ENCODE assay signal across 17 mouse cellular contexts in genomic region chr10:41245477-41245876, GRCm38 (mm10). TPM values are rescaled to one million over a fixed set of nuclear protein-coding genes. Genes with fewer than 3 reads are reported as not detected.
DNase-seq lines count a peak whose midpoint lies in the region; ATAC-seq and TF ChIP-seq lines count a peak whose summit lies in the region.
"Had no signal": no experiment of that assay in that cellular context is flagged by ENCODE, and none has a peak within 500 bp of the region (broad histone marks: within the 10 kb centered on the region; RNA-seq: fewer than 3 reads in every experiment).

No protein-coding gene starts in this region.

- H3K27me3 ChIP-seq in forebrain, embryonic 11.5 days (ENCODE audit: control insufficient read depth, insufficient read depth, low read length): no peaks in the 10 kb centered on the region
- H3K27me3 ChIP-seq in forebrain, embryonic 13.5 days: no peaks in the 10 kb centered on the region
- no peaks in the 10 kb centered on the region for H3K27me3 ChIP-seq in neural tube, embryonic 12.5 days (replicated peaks)
- no peaks in the 10 kb centered on the region for H3K27me3 ChIP-seq in midbrain, embryonic 11.5 days (ENCODE audit: control insufficient read depth, insufficient read depth, low read length)
- H3K27me3 ChIP-seq: embryonic facial prominence, embryonic 12.5 days; lung, embryonic 15.5 days; stomach, embryonic 15.5 days had no signal

- H3K27ac ChIP-seq in forebrain, embryonic 11.5 days (ENCODE audit: low read depth, low read length): no peak overlapping the region
- no peak overlapping the region for H3K27ac ChIP-seq in forebrain, embryonic 13.5 days
- no peak overlapping the region for H3K27ac ChIP-seq in neural tube, embryonic 12.5 days
- H3K27ac ChIP-seq in midbrain, embryonic 11.5 days (ENCODE audit: low read depth, low read length): no peak overlapping the region
- H3K27ac ChIP-seq in olfactory bulb, adult 2 months (ENCODE audit: insufficient read depth, low read depth, low read length): 0 out of 2 replicates have a peak overlapping the region, but pooled peaks have one; percentile 36
- H3K27ac ChIP-seq: embryonic facial prominence, embryonic 12.5 days; lung, embryonic 15.5 days; stomach, embryonic 15.5 days had no signal

- no peak overlapping the region for H3K4me3 ChIP-seq in forebrain, embryonic 11.5 days (ENCODE audit: low read depth, low read length)
- H3K4me3 ChIP-seq in forebrain, embryonic 13.5 days: no peak overlapping the region
- H3K4me3 ChIP-seq in neural tube, embryonic 12.5 days: no peak overlapping the region
- H3K4me3 ChIP-seq in midbrain, embryonic 11.5 days (ENCODE audit: low read depth, low read length): no peak overlapping the region
- no peak overlapping the region for H3K4me3 ChIP-seq in olfactory bulb, adult 2 months (ENCODE audit: insufficient read depth, low read depth, low read length)
- H3K4me3 ChIP-seq: embryonic facial prominence, embryonic 12.5 days; lung, embryonic 15.5 days; myocyte; stomach, embryonic 15.5 days had no signal

- ATAC-seq in forebrain, embryonic 11.5 days (replicated peaks; ENCODE audit: low FRiP score): 0 out of 2 replicates have a peak, but pooled peaks have one; percentile 27
- ATAC-seq in forebrain, embryonic 13.5 days: no peak
- peak; percentile 56 for ATAC-seq in neural tube, embryonic 12.5 days (ENCODE audit: low FRiP score, low read depth)
- peak; percentile 76; the same call in 1 of the 2 replicates for ATAC-seq in midbrain, embryonic 11.5 days (ENCODE audit: low FRiP score)

- TF ChIP-seq CTCF in olfactory bulb, adult 2 months (IDR thresholded peaks at IDR 0.05; ENCODE audit: insufficient read depth, low read depth, low read length): no peak

- no peaks in the 10 kb centered on the region for H3K36me3 ChIP-seq in forebrain, embryonic 11.5 days (ENCODE audit: control insufficient read depth, insufficient read depth, low read length)
- H3K36me3 ChIP-seq in forebrain, embryonic 13.5 days (ENCODE audit: poor library complexity, severe bottlenecking): peaks cover 13% of the 10 kb centered on the region
- no peaks in the 10 kb centered on the region; the same call in 1 of the 2 replicates for H3K36me3 ChIP-seq in neural tube, embryonic 12.5 days
- no peaks in the 10 kb centered on the region for H3K36me3 ChIP-seq in midbrain, embryonic 11.5 days (ENCODE audit: control insufficient read depth, insufficient read depth, low read length)
- H3K36me3 ChIP-seq: embryonic facial prominence, embryonic 12.5 days; lung, embryonic 15.5 days; stomach, embryonic 15.5 days had no signal

- TF ChIP-seq POLR2A in olfactory bulb, adult 2 months (IDR thresholded peaks at IDR 0.05; ENCODE audit: insufficient read depth, low read depth, low read length): no peak

- H3K9ac ChIP-seq in forebrain, embryonic 11.5 days (ENCODE audit: low read length): no peak overlapping the region
- H3K9ac ChIP-seq in forebrain, embryonic 13.5 days: no peak overlapping the region
- H3K9ac ChIP-seq in neural tube, embryonic 12.5 days: no peak overlapping the region
- H3K9ac ChIP-seq in midbrain, embryonic 11.5 days (ENCODE audit: low read length): no peak overlapping the region
- H3K9ac ChIP-seq: embryonic facial prominence, embryonic 12.5 days; lung, embryonic 15.5 days; stomach, embryonic 15.5 days had no signal

- no peaks in the 10 kb centered on the region for H3K9me3 ChIP-seq in forebrain, embryonic 11.5 days (ENCODE audit: control insufficient read depth, low read length)
- H3K9me3 ChIP-seq in forebrain, embryonic 13.5 days (replicated peaks): no peaks in the 10 kb centered on the region
- no peaks in the 10 kb centered on the region for H3K9me3 ChIP-seq in neural tube, embryonic 12.5 days
- no peaks in the 10 kb centered on the region for H3K9me3 ChIP-seq in midbrain, embryonic 11.5 days (ENCODE audit: control insufficient read depth, low read length)
- H3K9me3 ChIP-seq: embryonic facial prominence, embryonic 12.5 days; lung, embryonic 15.5 days; stomach, embryonic 15.5 days had no signal

- 81% methylated on average over 6 of the region's 6 CpGs for WGBS in forebrain, embryonic 11.5 days
- WGBS in forebrain, embryonic 13.5 days: 88% methylated on average over 6 of the region's 6 CpGs
- 83% methylated on average over 6 of the region's 6 CpGs for WGBS in neural tube, embryonic 12.5 days
- 88% methylated on average over 6 of the region's 6 CpGs for whole genome bisulfite sequencing in midbrain, embryonic 11.5 days
- WGBS in olfactory bulb, adult 2 months: 85% methylated on average over 6 of the region's 6 CpGs

- H3K4me1 ChIP-seq in forebrain, embryonic 11.5 days (replicated peaks; ENCODE audit: control insufficient read depth, insufficient read depth, low read length): no peaks in the 10 kb centered on the region
- no peaks in the 10 kb centered on the region for H3K4me1 ChIP-seq in forebrain, embryonic 13.5 days
- peaks cover 9% of the 10 kb centered on the region; the same call in 1 of the 2 replicates for H3K4me1 ChIP-seq in neural tube, embryonic 12.5 days
- 0 out of 2 replicates have a peak, but pooled peaks cover 7% of the 10 kb centered on the region for H3K4me1 ChIP-seq in midbrain, embryonic 11.5 days (ENCODE audit: control insufficient read depth, insufficient read depth, low read length)
- H3K4me1 ChIP-seq in olfactory bulb, adult 2 months (ENCODE audit: control insufficient read depth, insufficient read depth, low read length): peaks cover 14% of the 10 kb centered on the region
- H3K4me1 ChIP-seq: stomach, embryonic 15.5 days had no signal

- DNase-seq in forebrain, embryonic 11.5 days (ENCODE audit: low spot score): no peak
- DNase-seq in neural tube, embryonic 10.5 days (ENCODE audit: extremely low spot score, low spot score): no peak
- no peak for DNase-seq in midbrain, embryonic 11.5 days (ENCODE audit: low spot score, missing footprints)
- DNase-seq in cerebellum, adult 9-10 months: no peak
- DNase-seq in urinary bladder, adult 18-20 months (ENCODE audit: low spot score in 2 of 2): no peak
- DNase-seq: adrenal gland, postnatal 14 days; cerebellum, postnatal 14 days; spleen, adult 18-20 months; thymus, postnatal 14 days had no signal

- no peak overlapping the region for H3K4me2 ChIP-seq in forebrain, embryonic 11.5 days (ENCODE audit: low read depth, low read length, severe bottlenecking)
- no peak overlapping the region for H3K4me2 ChIP-seq in forebrain, embryonic 13.5 days
- no peak overlapping the region for H3K4me2 ChIP-seq in neural tube, embryonic 12.5 days (replicated peaks)
- H3K4me2 ChIP-seq in midbrain, embryonic 11.5 days: no peak overlapping the region
- H3K4me2 ChIP-seq: embryonic facial prominence, embryonic 12.5 days; lung, embryonic 15.5 days; stomach, embryonic 15.5 days had no signal

RNA-seq across cellular contexts. Expression of gene Fig4, which starts 57.6 kb away (rescaled TPM):
- 18.5 and 18.9 TPM in 2 replicates for polyA plus RNA-seq in forebrain, embryonic 11.5 days (2014; fragmentation: Nextera tagmentation; extraction: Ambion mirVana)
- 22.0 and 24.0 TPM in 2 replicates for polyA plus RNA-seq in forebrain, embryonic 13.5 days (2015; fragmentation: Nextera tagmentation; extraction: Ambion mirVana)
- 25.1 and 29.6 TPM in 2 replicates for polyA plus RNA-seq in neural tube, embryonic 12.5 days (2016; fragmentation: Nextera tagmentation; extraction: Ambion mirVana)
- polyA plus RNA-seq in midbrain, embryonic 11.5 days (2014; fragmentation: Nextera tagmentation; extraction: Ambion mirVana): 22.4 and 25.2 TPM in 2 replicates
- polyA plus RNA-seq in olfactory bulb, adult 2 months (2012; ENCODE audit: insufficient read depth, insufficient read length, low replicate concordance, missing spikeins): not detected in 2 replicates

RNA-seq across cellular contexts. Expression of gene Ak9, which starts 58.3 kb away (rescaled TPM):
- 0.05 TPM in 1 of 2 replicates, not detected in the other for polyA plus RNA-seq in forebrain, embryonic 11.5 days (2014; fragmentation: Nextera tagmentation; extraction: Ambion mirVana)
- polyA plus RNA-seq in forebrain, embryonic 13.5 days (2015; fragmentation: Nextera tagmentation; extraction: Ambion mirVana): 0.15 and 0.21 TPM in 2 replicates
- polyA plus RNA-seq in neural tube, embryonic 12.5 days (2016; fragmentation: Nextera tagmentation; extraction: Ambion mirVana): 0.03 and 0.04 TPM in 2 replicates
- not detected in 2 replicates for polyA plus RNA-seq in midbrain, embryonic 11.5 days (2014; fragmentation: Nextera tagmentation; extraction: Ambion mirVana)
- not detected in 2 replicates for polyA plus RNA-seq in olfactory bulb, adult 2 months (2012; ENCODE audit: insufficient read depth, insufficient read length, low replicate concordance, missing spikeins)
- polyA plus RNA-seq: liver, adult 2 months; myocyte had no signal

Comparison
In these comparisons a context has a peak if more than half of its experiments do, and no peak if none do; other contexts are left out.
1. RNA of gene Fig4, which starts 57.6 kb away (polyA plus RNA-seq): 25.1 to 29.6 TPM in neural tube, embryonic 12.5 days, 22.0 to 24.0 TPM in forebrain, embryonic 13.5 days, 22.4 to 25.2 TPM in midbrain, embryonic 11.5 days and 18.5 to 18.9 TPM in forebrain, embryonic 11.5 days; not detected in olfactory bulb, adult 2 months; every median in the first group is over 10 times any median in the second.